Mouse (Mus musculus) E14TG2a.4 (cell line): Measurements from ENCODE around the gene Ankrd23.

Experiments
- CTCF ChIP-seq: conservative IDR thresholded peaks from 2 replicates; pipeline ENCODE4 v1.5.1; 2014; ENCODE audit warnings: low read length
- NANOG ChIP-seq: IDR thresholded peaks from 2 replicates; pipeline ENCODE4 v1.6.1; 2014; ENCODE audit warnings: borderline replicate concordance, low read length, mixed read lengths
- POU5F1 ChIP-seq: IDR thresholded peaks from 2 replicates; pipeline ENCODE4 v1.6.1; 2014; ENCODE audit warnings: low read length, borderline replicate concordance

DNA sequence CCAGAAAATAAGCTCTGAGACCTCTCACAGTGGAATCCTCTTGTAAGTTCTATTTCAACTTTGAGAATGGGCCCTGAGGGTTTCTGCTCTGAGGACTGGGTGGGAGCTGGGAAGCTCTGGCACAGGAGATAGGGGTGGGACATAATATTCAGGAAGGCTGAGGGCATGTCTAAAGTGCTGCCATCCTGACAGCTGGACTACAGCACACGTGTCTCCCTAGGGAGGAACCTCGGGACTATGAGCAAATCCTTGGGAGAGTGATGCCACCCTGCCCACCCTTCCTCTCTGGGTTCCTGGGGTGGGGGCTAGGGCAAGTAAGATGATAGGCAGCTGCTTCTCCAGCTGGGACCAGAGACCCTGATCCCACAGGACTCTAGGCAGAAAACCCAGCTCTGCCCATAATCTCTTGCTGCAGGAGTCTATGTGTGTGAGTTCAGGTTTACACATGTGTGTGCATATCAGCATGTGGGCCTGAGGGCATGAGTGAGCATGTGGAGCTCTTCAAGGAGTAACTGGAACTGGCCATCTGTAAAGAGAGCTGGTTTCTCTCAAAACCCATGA is 35.5 kb upstream of the Ankrd23 start:
- no peak for TF ChIP-seq CTCF
- TF ChIP-seq NANOG, result no peak
- TF ChIP-seq POU5F1, result no peak
